Comparison of ENCODE assay signal across 22 mouse cellular contexts in the genomic region with DNA sequence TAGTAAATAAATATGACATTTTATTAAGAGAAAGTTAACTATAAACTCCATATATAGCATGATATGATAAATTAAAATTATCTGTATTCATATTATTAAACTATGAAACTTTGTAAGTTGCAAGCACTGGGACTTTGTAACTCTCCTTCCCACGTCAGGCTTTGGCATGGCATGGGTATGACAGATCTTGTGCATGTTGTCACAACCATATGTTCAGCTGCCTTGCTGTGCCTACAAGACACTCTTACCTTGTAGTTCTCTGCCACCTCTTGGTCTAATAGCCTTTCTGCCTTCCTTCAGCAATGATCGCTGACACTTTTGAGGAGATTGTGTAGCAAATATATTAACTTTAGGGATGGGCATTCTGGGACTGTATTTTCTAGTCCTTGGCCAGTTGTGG.
"Had no signal": no experiment of that assay in that cellular context is flagged by ENCODE, and none has a peak within 500 bp of the region (broad histone marks: within the 10 kb centered on the region; RNA-seq: fewer than 3 reads in every experiment).

No protein-coding gene starts in this region.

- ATAC-seq: hindbrain, embryonic 16.5 days; hindbrain, postnatal 0 days; inflammation-experienced regulatory T-cells, adult 6 months; intestine, embryonic 15.5 days; intestine, embryonic 16.5 days; intestine, postnatal 0 days had no signal

- DNase-seq: heart, postnatal 10 days; heart, postnatal 14 days; heart, postnatal 36 days; heart, postnatal 4 days; kidney, adult 11 months; kidney, adult 18-20 months; kidney, adult 2 months; kidney, adult 8-10 months; kidney, adult 9 months; kidney, postnatal 10 days; kidney, postnatal 14 days; kidney, postnatal 25 days; kidney, postnatal 36 days; kidney, postnatal 4 days; layer of hippocampus, adult 9-11 months; layer of hippocampus, postnatal 36 days had no signal
